Mouse (Mus musculus): ENCODE data around the gene Lrp8. TPM values are rescaled to one million over a fixed set of nuclear protein-coding genes. Genes with fewer than 3 reads are reported as not detected.

Lrp8 gene
- total and polyA plus RNA-seq, 3 experiments: 25.2 to 33.2 TPM; not detected in 1

- DNase-seq (ENCODE audit: low read depth, low spot score): no peak
- Histone ChIP-seq H3K4me1 (ENCODE audit: control insufficient read depth in 1 of 2, insufficient read depth in 2 of 2, low read length in 2 of 2) (no peaks in the 10 kb centered on the region), H3K9me3 (replicated peaks; ENCODE audit: insufficient read depth, low read length) (no peaks in the 10 kb centered on the region), H3K27me3 (ENCODE audit: control insufficient read depth in 1 of 2, insufficient read depth in 2 of 2, low read length in 2 of 2) (no peaks in the 10 kb centered on the region; a peak in 2 of 4 replicates), H3K27ac (ENCODE audit: control insufficient read depth, low read depth, low read length) (no peak overlapping the region), H3K79me2 (ENCODE audit: control insufficient read depth, insufficient read depth, low read length, poor library complexity) (no peaks in the 10 kb centered on the region), H3K36me3 (ENCODE audit: control insufficient read depth in 1 of 2, insufficient read depth in 2 of 2, low read length in 2 of 2) (no peaks in the 10 kb centered on the region), H3K9ac (ENCODE audit: control insufficient read depth, low read depth, low read length, poor library complexity, severe bottlenecking) (no peak overlapping the region), H3K4me3 (ENCODE audit: control insufficient read depth in 1 of 2, insufficient read depth in 1 of 2, low read depth in 2 of 2, low read length in 2 of 2) (no peak overlapping the region)
- no peak for TF ChIP-seq MAX (IDR thresholded peaks at IDR 0.05; ENCODE audit: low read length)
- TF ChIP-seq HCFC1 (IDR thresholded peaks at IDR 0.05; ENCODE audit: low read depth, low read length): no peak
- TF ChIP-seq ZMIZ1 (IDR thresholded peaks at IDR 0.05; ENCODE audit: low read depth, low read length): no peak
- TF ChIP-seq POLR2AphosphoS2 (IDR thresholded peaks at IDR 0.05; ENCODE audit: low read length): no peak
- no peak for TF ChIP-seq TCF12 (IDR thresholded peaks at IDR 0.05; ENCODE audit: low read depth, low read length)
- no peak for TF ChIP-seq E2F4 (IDR thresholded peaks at IDR 0.05; ENCODE audit: borderline replicate concordance, low read depth, low read length)
- TF ChIP-seq USF1 (IDR thresholded peaks at IDR 0.05; ENCODE audit: low read depth, low read length): no peak
- TF ChIP-seq POLR2AphosphoS5 (IDR thresholded peaks at IDR 0.05; ENCODE audit: borderline replicate concordance, low read depth, low read length): no peak
- no peak for TF ChIP-seq ELF1 (IDR thresholded peaks at IDR 0.05; ENCODE audit: low read depth, low read length)
- TF ChIP-seq MYC (IDR thresholded peaks at IDR 0.05; ENCODE audit: low read depth, low read length): no peak
- TF ChIP-seq MXI1 (IDR thresholded peaks at IDR 0.05; ENCODE audit: low read depth, low read length): no peak
- no peak for TF ChIP-seq MYB (IDR thresholded peaks at IDR 0.05; ENCODE audit: low read depth, low read length)
- no peak for TF ChIP-seq SIN3A (IDR thresholded peaks at IDR 0.05; ENCODE audit: low read length)
- no peak for TF ChIP-seq BHLHE40 (IDR thresholded peaks at IDR 0.05; ENCODE audit: borderline replicate concordance, low read depth, low read length)
- TF ChIP-seq EP300 (IDR thresholded peaks at IDR 0.05; ENCODE audit: low read depth in 1 of 2, low read length in 2 of 2): no peak
- no peak for TF ChIP-seq RAD21 (IDR thresholded peaks at IDR 0.05; ENCODE audit: low read depth, low read length)
- no peak for TF ChIP-seq GATA1 (IDR thresholded peaks at IDR 0.05; ENCODE audit: low read depth, low read length)
- TF ChIP-seq RCOR1 (IDR thresholded peaks at IDR 0.05; ENCODE audit: low read depth, low read length): no peak
- no peak for TF ChIP-seq SMC3 (IDR thresholded peaks at IDR 0.05; ENCODE audit: low read depth, low read length)
- TF ChIP-seq CHD2 (IDR thresholded peaks at IDR 0.05; ENCODE audit: low read length): no peak
Measured at GRCm38 (mm10) chr4:107757487-107758470, 44.3 kb upstream of the Lrp8 start.

- H3K79me2 ChIP-seq (ENCODE audit: control insufficient read depth, insufficient read depth, low read length, poor library complexity): no peaks in the 10 kb centered on the region
- no peak overlapping the region for H3K27ac ChIP-seq (ENCODE audit: control insufficient read depth, low read depth, low read length)
- H3K9ac ChIP-seq (ENCODE audit: control insufficient read depth, low read depth, low read length, poor library complexity, severe bottlenecking): no peak overlapping the region
- no peaks in the 10 kb centered on the region for H3K4me1 ChIP-seq (ENCODE audit: control insufficient read depth in 1 of 2, insufficient read depth in 2 of 2, low read length in 2 of 2)
- TF ChIP-seq ZC3H11A (IDR thresholded peaks at IDR 0.05; ENCODE audit: low read depth, low read length) (no peak), SMC3 (IDR thresholded peaks at IDR 0.05; ENCODE audit: low read depth, low read length) (no peak), MAFK (IDR thresholded peaks at IDR 0.05; ENCODE audit: borderline replicate concordance, low read depth, low read length) (no peak), KAT2A (conservative IDR thresholded peaks at IDR 0.05; ENCODE audit: low read depth, low read length) (no peak), TAL1 (IDR thresholded peaks at IDR 0.05; ENCODE audit: low read length) (no peak), JUND (IDR thresholded peaks at IDR 0.05; ENCODE audit: low read depth, low read length) (no peak), UBTF (IDR thresholded peaks at IDR 0.05; ENCODE audit: borderline replicate concordance, insufficient read depth, low read depth, low read length) (no peak), E2F4 (IDR thresholded peaks at IDR 0.05; ENCODE audit: borderline replicate concordance, low read depth, low read length) (no peak), NELFE (IDR thresholded peaks at IDR 0.05; ENCODE audit: low read depth, low read length) (no peak), RCOR1 (IDR thresholded peaks at IDR 0.05; ENCODE audit: low read depth, low read length) (no peak), GABPA (IDR thresholded peaks at IDR 0.05; ENCODE audit: low read depth, low read length) (no peak), ZMIZ1 (IDR thresholded peaks at IDR 0.05; ENCODE audit: low read depth, low read length) (no peak), HCFC1 (IDR thresholded peaks at IDR 0.05; ENCODE audit: low read depth, low read length) (no peak), ZKSCAN1 (IDR thresholded peaks at IDR 0.05; ENCODE audit: low read depth, low read length) (no peak), ETS1 (IDR thresholded peaks at IDR 0.05; ENCODE audit: low read depth, low read length) (no peak), TCF12 (IDR thresholded peaks at IDR 0.05; ENCODE audit: low read depth, low read length) (no peak), EP300 (IDR thresholded peaks at IDR 0.05; ENCODE audit: low read depth in 1 of 2, low read length in 2 of 2) (no peak)
- no peak overlapping the region for H3K4me3 ChIP-seq (ENCODE audit: control insufficient read depth in 1 of 2, insufficient read depth in 1 of 2, low read depth in 2 of 2, low read length in 2 of 2)
- no peaks in the 10 kb centered on the region for H3K9me3 ChIP-seq (replicated peaks; ENCODE audit: insufficient read depth, low read length)
- H3K27me3 ChIP-seq (ENCODE audit: control insufficient read depth in 1 of 2, insufficient read depth in 2 of 2, low read length in 2 of 2): no peaks in the 10 kb centered on the region; a peak in 2 of 4 replicates
- no peaks in the 10 kb centered on the region for H3K36me3 ChIP-seq (ENCODE audit: control insufficient read depth in 1 of 2, insufficient read depth in 2 of 2, low read length in 2 of 2)
- DNase-seq (ENCODE audit: low read depth, low spot score): no peak
Measured at GRCm38 (mm10) chr4:107758938-107759337, 43.1 kb upstream of the Lrp8 start.
